Comparison of ENCODE assay signal across 24 mouse cellular contexts in the genomic region with DNA sequence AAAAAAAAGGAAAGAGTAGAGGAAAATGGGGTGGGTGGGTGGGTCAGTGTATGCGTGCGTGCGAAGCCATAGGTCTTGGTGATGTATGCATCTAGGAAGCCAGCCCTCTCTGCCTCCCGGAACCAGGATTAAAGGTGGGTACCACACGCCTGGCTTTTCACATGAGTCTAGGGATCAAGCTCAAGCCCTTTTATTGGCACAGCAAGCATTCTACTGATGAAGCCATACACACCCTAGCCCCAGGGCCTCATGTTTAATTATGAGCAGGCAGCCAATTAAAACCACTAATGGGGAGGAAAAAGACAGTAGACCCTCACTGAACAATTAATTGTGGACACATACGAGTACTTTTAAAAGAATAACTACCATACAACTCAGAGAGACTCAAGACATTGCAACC. TPM values are rescaled to one million over a fixed set of nuclear protein-coding genes. Genes with fewer than 3 reads are reported as not detected.
DNase-seq lines count a peak whose midpoint lies in the region; ATAC-seq lines count a peak whose summit lies in the region.
"Had no signal": no experiment of that assay in that cellular context is flagged by ENCODE, and none has a peak within 500 bp of the region (broad histone marks: within the 10 kb centered on the region; RNA-seq: fewer than 3 reads in every experiment).

No protein-coding gene starts in this region.

- intact Hi-C loops in left cerebral cortex, postnatal 4 days (cut with DNase I): no loop called here

- 55% methylated on average over 6 of the region's 6 CpGs for WGBS in forebrain, embryonic 11.5 days
- WGBS in forebrain, embryonic 10.5 days: 86% methylated on average over 6 of the region's 6 CpGs
- WGBS in forebrain, embryonic 15.5 days: 28% methylated on average over 6 of the region's 6 CpGs
- WGBS in embryonic facial prominence, embryonic 10.5 days: 86% methylated on average over 6 of the region's 6 CpGs

- ATAC-seq in forebrain, embryonic 11.5 days (replicated peaks; ENCODE audit: low FRiP score): peak; percentile 56
- ATAC-seq in forebrain, embryonic 15.5 days (replicated peaks): peak; percentile 68
- ATAC-seq: activated CD4-positive, CD25-positive, alpha-beta regulatory T cell, adult 4 months; intestine, postnatal 0 days had no signal

- no peak overlapping the region for H3K4me2 ChIP-seq in forebrain, embryonic 11.5 days (ENCODE audit: low read depth, low read length, severe bottlenecking)
- no peak overlapping the region for H3K4me2 ChIP-seq in forebrain, embryonic 15.5 days (replicated peaks)
- H3K4me2 ChIP-seq: embryonic facial prominence, embryonic 13.5 days; heart, embryonic 11.5 days; hindbrain, embryonic 12.5 days; hindbrain, embryonic 15.5 days had no signal

- no peaks in the 10 kb centered on the region for H3K36me3 ChIP-seq in forebrain, embryonic 11.5 days (ENCODE audit: control insufficient read depth, insufficient read depth, low read length)
- H3K36me3 ChIP-seq in forebrain, embryonic 10.5 days (replicated peaks): no peaks in the 10 kb centered on the region
- H3K36me3 ChIP-seq in forebrain, embryonic 15.5 days: no peaks in the 10 kb centered on the region
- no peaks in the 10 kb centered on the region for H3K36me3 ChIP-seq in embryonic facial prominence, embryonic 10.5 days (replicated peaks)
- H3K36me3 ChIP-seq: embryonic facial prominence, embryonic 13.5 days; hindbrain, embryonic 12.5 days; hindbrain, embryonic 15.5 days had no signal

- H3K4me3 ChIP-seq in forebrain, embryonic 11.5 days (ENCODE audit: low read depth, low read length): no peak overlapping the region
- no peak overlapping the region for H3K4me3 ChIP-seq in forebrain, embryonic 10.5 days
- H3K4me3 ChIP-seq in forebrain, embryonic 15.5 days: no peak overlapping the region
- no peak overlapping the region for H3K4me3 ChIP-seq in embryonic facial prominence, embryonic 10.5 days
- H3K4me3 ChIP-seq: embryonic facial prominence, embryonic 13.5 days; erythroblast, embryonic 14.5 days; heart, adult 2 months; hindbrain, embryonic 12.5 days; hindbrain, embryonic 15.5 days had no signal

- no peak overlapping the region for H3K9ac ChIP-seq in forebrain, embryonic 11.5 days (ENCODE audit: low read length)
- no peak overlapping the region for H3K9ac ChIP-seq in forebrain, embryonic 15.5 days (replicated peaks)
- H3K9ac ChIP-seq: embryonic facial prominence, embryonic 13.5 days; hindbrain, embryonic 12.5 days; hindbrain, embryonic 15.5 days had no signal

- H3K4me1 ChIP-seq in forebrain, embryonic 11.5 days (replicated peaks; ENCODE audit: control insufficient read depth, insufficient read depth, low read length): no peaks in the 10 kb centered on the region
- H3K4me1 ChIP-seq in forebrain, embryonic 10.5 days: peaks cover 12% of the 10 kb centered on the region; the same call in 1 of the 2 replicates
- H3K4me1 ChIP-seq in forebrain, embryonic 15.5 days: peaks cover 17% of the 10 kb centered on the region
- peaks cover 19% of the 10 kb centered on the region for H3K4me1 ChIP-seq in embryonic facial prominence, embryonic 10.5 days
- H3K4me1 ChIP-seq: hindbrain, embryonic 12.5 days; hindbrain, embryonic 15.5 days had no signal

- H3K27me3 ChIP-seq in forebrain, embryonic 11.5 days (ENCODE audit: control insufficient read depth, insufficient read depth, low read length): no peaks in the 10 kb centered on the region
- H3K27me3 ChIP-seq in forebrain, embryonic 10.5 days (ENCODE audit: poor library complexity, severe bottlenecking): no peaks in the 10 kb centered on the region
- H3K27me3 ChIP-seq in forebrain, embryonic 15.5 days: no peaks in the 10 kb centered on the region
- H3K27me3 ChIP-seq in embryonic facial prominence, embryonic 10.5 days (replicated peaks; ENCODE audit: low read depth, poor library complexity, severe bottlenecking): no peaks in the 10 kb centered on the region
- H3K27me3 ChIP-seq: embryonic facial prominence, embryonic 13.5 days; hindbrain, embryonic 12.5 days; hindbrain, embryonic 15.5 days had no signal

- H3K9me3 ChIP-seq in forebrain, embryonic 11.5 days (ENCODE audit: control insufficient read depth, low read length): no peaks in the 10 kb centered on the region
- no peaks in the 10 kb centered on the region for H3K9me3 ChIP-seq in forebrain, embryonic 10.5 days
- no peaks in the 10 kb centered on the region for H3K9me3 ChIP-seq in forebrain, embryonic 15.5 days
- H3K9me3 ChIP-seq in embryonic facial prominence, embryonic 10.5 days: no peaks in the 10 kb centered on the region
- H3K9me3 ChIP-seq: embryonic facial prominence, embryonic 13.5 days; hindbrain, embryonic 12.5 days; hindbrain, embryonic 15.5 days had no signal

- no peak for DNase-seq in forebrain, embryonic 11.5 days (ENCODE audit: low spot score)
- no peak for DNase-seq in forebrain, embryonic 10.5 days (ENCODE audit: extremely low spot score, low spot score)
- DNase-seq in retina, postnatal 1 day: peak; percentile 33
- DNase-seq in retina, embryonic 14.5 days (ENCODE audit: low spot score): no peak
- no peak for DNase-seq in thymus, adult 18-20 months
- no peak for DNase-seq in left cerebral cortex, postnatal 4 days
- no peak for DNase-seq in embryonic facial prominence, embryonic 10.5 days (ENCODE audit: low spot score)
- DNase-seq: adrenal gland, adult 8-10 months; adrenal gland, postnatal 25 days; cerebellum, adult 18-20 months; cerebellum, adult 9-10 months; cerebellum, postnatal 25 days; gastrocnemius, postnatal 25 days; heart, adult 2 months had no signal

- H3K27ac ChIP-seq in forebrain, embryonic 11.5 days (ENCODE audit: low read depth, low read length): no peak overlapping the region
- H3K27ac ChIP-seq in forebrain, embryonic 10.5 days: no peak overlapping the region
- H3K27ac ChIP-seq in forebrain, embryonic 15.5 days (replicated peaks): peak overlapping the region; percentile 69; the same call in 1 of the 2 replicates
- H3K27ac ChIP-seq in embryonic facial prominence, embryonic 10.5 days (replicated peaks): no peak overlapping the region
- H3K27ac ChIP-seq: embryonic facial prominence, embryonic 13.5 days; heart, adult 2 months; hindbrain, embryonic 12.5 days; hindbrain, embryonic 15.5 days had no signal

RNA-seq across cellular contexts. Expression of a gene that starts 33.2 kb away (rescaled TPM):
- polyA plus RNA-seq in forebrain, embryonic 11.5 days (2014; fragmentation: Nextera tagmentation; extraction: Ambion mirVana): 0.13 and 0.15 TPM in 2 replicates
- polyA plus RNA-seq in forebrain, embryonic 10.5 days (2016; fragmentation: Nextera tagmentation; extraction: Ambion mirVana): 0.10 and 0.22 TPM in 2 replicates
- polyA plus RNA-seq in forebrain, embryonic 15.5 days (2015; fragmentation: Nextera tagmentation; extraction: Ambion mirVana): 1.2 and 1.9 TPM in 2 replicates
- total RNA-seq in left cerebral cortex, postnatal 4 days (2021): 1 to 10 TPM; 1.1 to 2.5 TPM
- 0.59 and 0.64 TPM in 2 replicates for polyA plus RNA-seq in embryonic facial prominence, embryonic 10.5 days (2016; fragmentation: Nextera tagmentation; extraction: Ambion mirVana)
- total RNA-seq: common myeloid progenitor, adult 5-6 weeks had no signal

RNA-seq across cellular contexts. Expression of a gene that starts 33.2 kb away (rescaled TPM):
- 0.43 and 0.53 TPM in 2 replicates for polyA plus RNA-seq in forebrain, embryonic 11.5 days (2014; fragmentation: Nextera tagmentation; extraction: Ambion mirVana)
- polyA plus RNA-seq in forebrain, embryonic 10.5 days (2016; fragmentation: Nextera tagmentation; extraction: Ambion mirVana): 0.77 and 0.81 TPM in 2 replicates
- polyA plus RNA-seq in forebrain, embryonic 15.5 days (2015; fragmentation: Nextera tagmentation; extraction: Ambion mirVana): 2.2 and 3.1 TPM in 2 replicates
- 1 to 10 TPM; 3.3 to 3.6 TPM for total RNA-seq in left cerebral cortex, postnatal 4 days (2021)
- 1.9 and 2.8 TPM in 2 replicates for polyA plus RNA-seq in embryonic facial prominence, embryonic 10.5 days (2016; fragmentation: Nextera tagmentation; extraction: Ambion mirVana)
- total RNA-seq: common myeloid progenitor, adult 5-6 weeks; hematopoietic stem cell, adult 5-6 weeks had no signal
- polyA plus RNA-seq: erythroblast, embryonic 14.5 days had no signal

RNA-seq across cellular contexts. Expression of a gene that starts 37.1 kb away (rescaled TPM):
- 0.64 and 0.67 TPM in 2 replicates for polyA plus RNA-seq in forebrain, embryonic 11.5 days (2014; fragmentation: Nextera tagmentation; extraction: Ambion mirVana)
- polyA plus RNA-seq in forebrain, embryonic 10.5 days (2016; fragmentation: Nextera tagmentation; extraction: Ambion mirVana): 0.40 and 0.49 TPM in 2 replicates
- polyA plus RNA-seq in forebrain, embryonic 15.5 days (2015; fragmentation: Nextera tagmentation; extraction: Ambion mirVana): 1.0 and 1.5 TPM in 2 replicates
- total RNA-seq in left cerebral cortex, postnatal 4 days (2021): 1 to 10 TPM; 3.5 to 4.3 TPM
- 1.3 and 1.7 TPM in 2 replicates for polyA plus RNA-seq in embryonic facial prominence, embryonic 10.5 days (2016; fragmentation: Nextera tagmentation; extraction: Ambion mirVana)
- total RNA-seq: common myeloid progenitor, adult 5-6 weeks; hematopoietic stem cell, adult 5-6 weeks had no signal
